Mouse (Mus musculus): ENCODE data around the gene Nr2f1. TPM values are rescaled to one million over a fixed set of nuclear protein-coding genes. Genes with fewer than 3 reads are reported as not detected.

The Nr2f1 gene
- polyA plus RNA-seq, 1 experiment, result 15.6 TPM

DNA sequence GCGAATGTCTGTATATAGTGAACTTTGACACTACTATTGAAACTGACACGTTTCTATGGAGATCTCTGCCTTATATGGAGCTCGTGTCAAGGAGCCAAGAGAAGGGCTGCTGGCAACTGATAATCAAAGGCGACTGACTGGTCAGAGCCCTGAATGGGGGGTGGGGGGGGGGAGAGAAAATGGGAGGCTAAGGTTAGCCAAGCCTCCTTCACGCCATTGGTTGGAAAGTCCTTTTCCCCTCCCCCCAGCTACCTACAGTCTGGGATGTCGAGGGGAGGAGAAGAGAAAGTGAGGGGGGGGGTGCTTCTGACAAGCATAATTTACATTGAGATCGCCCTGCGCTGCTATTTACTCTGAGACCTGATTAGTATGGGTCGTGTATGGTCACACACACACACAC is 850 bp upstream of the Nr2f1 start:
- DNase-seq (ENCODE audit: low spot score), result no peak

DNA sequence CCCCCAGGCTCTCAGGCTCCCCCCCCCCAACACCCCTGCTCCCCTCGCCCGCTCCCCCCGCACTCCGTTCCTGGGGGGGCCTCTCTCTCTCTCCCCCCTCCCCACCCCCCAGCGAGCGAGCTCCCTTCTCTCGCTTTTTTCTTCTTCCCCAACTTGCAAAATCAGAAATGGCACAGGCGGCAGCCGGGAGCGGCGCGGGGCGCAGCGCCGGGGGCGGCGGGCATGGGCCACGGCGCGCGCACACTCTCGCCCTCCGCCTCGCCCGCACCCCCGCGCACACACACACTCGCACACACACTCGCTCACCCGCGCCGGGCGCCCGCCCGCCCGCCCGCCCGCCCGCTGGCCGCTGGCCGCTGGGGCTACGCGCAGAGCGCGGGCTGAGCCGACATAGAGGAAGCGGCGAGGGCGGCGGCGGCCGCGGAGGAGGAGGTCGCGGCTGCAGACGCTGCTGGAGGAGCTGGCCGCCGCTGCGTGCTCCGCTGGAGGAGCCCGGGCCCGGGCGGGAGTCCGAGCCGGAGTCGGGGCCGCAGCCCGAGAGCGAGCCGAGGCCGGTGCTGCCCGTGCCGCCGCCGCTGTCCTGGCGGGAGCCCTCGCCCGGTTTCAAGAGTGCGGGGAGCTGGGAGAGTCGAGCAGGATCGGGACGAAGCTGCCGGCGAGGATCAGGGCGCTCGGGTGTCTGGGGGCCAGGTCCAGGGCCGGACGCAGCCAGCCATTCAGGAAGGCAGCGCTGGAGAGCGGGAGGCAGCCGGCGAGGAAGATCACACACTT is 501 bp downstream of the Nr2f1 start:
- peak; percentile 45 for DNase-seq (ENCODE audit: low spot score)

DNA sequence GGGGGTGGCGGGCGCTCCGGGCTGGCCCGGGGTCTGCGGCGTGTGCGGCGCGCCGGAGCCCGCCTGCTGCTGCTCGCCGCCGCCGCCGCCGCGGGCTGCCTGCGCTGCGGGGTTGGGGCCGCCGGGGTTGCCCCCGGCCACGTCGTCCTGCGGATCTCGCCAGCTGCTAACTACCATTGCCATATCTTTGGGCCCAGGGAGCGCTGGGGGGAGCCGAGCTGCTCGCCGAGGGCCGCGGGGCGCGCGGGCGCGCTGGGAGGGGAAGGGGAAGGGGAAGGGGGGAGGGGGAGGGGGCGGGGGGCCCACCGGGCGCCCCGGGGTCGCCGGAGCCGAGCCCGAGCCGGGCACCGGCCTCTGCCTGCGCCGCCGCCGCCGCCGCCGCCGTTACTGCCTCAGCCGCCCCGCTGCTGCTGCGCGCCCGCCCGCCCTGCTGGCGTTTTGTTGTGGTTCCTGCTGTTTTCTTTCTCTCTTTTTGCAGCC is 1.1 kb downstream of the Nr2f1 start:
- DNase-seq (ENCODE audit: low spot score), result no peak

DNA sequence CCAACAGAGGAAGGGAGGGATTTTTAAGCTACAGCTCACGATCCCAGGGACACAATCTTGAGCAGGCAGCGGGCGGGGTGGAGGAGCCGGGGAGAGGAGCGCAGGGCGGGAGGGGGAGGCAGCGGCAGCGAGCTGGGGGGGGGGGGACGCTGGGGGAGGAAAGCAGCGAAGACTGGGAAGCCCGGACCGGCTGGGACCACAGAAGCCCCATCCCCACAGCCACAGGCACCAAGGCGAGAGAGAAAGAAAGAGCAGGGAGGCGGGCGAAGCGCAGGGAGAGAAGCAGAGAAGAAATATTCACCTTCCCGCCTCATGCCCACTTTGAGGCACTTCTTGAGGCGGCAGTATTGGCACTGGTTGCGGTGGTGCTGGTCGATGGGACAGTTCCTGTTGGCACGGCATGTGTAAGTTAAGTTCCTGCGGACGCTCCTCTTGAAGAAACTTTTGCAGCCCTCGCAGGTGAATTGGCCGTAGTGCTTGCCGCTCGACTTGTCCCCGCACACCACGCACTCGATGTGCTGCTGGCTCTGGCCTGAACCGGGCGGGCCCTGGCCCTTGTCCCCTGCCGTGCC is 1.7 kb downstream of the Nr2f1 start:
- DNase-seq (ENCODE audit: low spot score), result no peak

DNA sequence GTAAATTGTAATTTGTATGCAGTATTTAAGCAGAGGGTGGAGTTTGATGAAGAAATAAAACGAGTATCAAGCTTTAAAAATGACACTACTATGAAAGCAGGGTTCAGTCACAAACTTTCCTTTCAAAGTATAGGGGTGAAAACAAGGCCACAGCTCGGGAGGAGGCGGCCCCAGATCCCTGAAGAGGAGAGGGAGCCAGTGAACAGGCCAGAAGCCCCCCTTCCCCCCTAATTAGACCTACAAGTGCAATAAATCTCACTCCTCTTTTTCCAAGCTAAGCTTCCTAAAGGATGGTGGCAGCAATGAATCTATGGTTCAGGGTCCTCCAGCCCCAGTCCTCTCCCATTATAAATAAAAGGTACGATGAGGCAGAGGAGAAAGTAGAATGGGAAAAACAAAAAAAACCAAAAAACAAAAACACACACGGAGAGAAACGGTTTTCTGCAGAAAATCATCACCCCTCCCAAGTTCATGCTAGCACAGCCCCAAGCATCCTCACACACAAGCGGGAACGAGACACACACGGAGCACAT is 2.2 kb downstream of the Nr2f1 start:
- DNase-seq (ENCODE audit: low spot score), result no peak

DNA sequence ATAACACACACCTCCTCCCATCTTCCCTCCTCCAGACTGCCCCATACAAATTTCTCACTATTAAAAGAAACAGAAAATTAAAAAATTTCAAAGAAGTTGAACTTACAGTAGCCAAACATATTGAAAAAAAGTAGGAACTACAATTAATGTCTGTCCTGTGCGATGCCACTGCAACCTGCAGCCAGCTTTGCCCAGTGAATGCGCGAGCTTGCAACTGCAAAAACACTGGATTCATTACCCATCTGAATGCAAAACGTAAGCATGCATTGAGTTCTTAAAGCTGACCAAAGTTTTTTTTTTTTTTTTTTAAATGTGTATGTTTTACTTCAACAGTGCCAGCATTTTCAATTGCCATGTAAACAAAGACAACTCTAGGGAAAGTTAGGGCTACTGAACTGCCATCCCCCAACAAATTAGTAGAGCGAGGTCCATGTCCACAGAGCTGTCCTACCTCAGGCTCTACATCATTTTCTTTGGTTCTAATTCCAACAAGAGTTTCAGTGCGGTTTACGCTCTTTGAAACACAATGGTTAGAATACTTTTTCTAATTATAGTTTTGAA is 3.2 kb downstream of the Nr2f1 start:
- DNase-seq (ENCODE audit: low spot score), result no peak

DNA sequence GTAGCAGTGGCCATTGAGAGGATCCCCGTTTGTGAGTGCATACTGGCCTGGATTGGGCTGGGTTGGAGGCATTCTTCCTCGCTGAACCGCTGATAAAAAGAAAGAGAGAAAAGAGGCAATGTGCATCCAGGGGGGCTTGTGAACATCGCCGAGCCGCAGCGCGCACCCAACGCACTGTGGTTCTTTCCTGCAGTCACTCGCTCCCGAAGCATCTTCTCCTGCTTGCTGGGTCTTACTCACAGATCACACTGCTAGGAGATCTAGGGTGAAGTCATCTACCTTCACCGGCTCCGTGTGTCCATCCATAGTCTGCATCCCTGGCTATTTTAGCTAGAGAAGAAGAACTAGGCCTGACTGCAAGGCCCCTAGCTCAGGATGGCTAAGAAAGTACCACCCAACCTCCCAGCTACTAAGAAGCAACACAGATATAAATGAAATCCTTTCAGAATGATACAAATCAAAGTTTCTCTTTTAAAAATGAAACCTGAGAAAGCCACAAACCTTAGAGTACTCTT is 3.9 kb downstream of the Nr2f1 start:
- no peak for DNase-seq (ENCODE audit: low spot score)

DNA sequence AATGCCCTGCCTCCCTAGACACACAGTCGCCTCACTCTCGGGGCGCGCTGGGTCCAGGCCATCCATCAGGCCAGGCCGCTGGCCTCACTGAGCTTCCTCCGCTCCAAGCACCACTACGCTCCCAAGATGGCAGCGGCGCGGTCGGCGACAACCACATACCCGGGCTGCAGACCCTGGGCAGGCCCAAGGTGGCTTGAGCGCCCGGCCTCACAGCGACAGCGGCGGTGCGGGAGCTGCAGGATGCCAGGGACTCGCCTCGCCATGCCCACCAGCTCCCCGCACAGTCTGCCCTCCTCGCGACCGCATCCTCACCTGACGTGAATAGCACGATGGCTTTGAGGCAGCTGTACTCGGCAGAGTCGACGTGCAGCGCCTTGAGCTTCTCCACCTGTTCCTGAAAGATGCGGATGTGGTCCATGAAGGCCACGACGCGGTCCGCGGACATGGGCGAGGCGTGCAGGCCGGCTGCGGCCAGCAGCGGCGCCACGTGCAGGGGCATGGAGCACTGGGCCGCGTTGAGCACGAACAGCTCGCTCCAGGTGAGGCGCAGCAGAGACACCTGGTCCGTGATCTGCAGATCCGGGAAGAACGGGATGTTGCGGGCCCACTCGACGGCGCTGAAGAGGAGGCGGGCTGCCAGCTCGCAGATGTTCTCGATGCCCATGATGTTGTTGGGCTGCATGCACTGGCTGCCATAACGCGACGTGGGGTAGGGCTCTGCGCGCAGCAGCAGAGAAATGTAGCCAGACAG is 4.5 kb downstream of the Nr2f1 start:
- DNase-seq (ENCODE audit: low spot score), result no peak

DNA sequence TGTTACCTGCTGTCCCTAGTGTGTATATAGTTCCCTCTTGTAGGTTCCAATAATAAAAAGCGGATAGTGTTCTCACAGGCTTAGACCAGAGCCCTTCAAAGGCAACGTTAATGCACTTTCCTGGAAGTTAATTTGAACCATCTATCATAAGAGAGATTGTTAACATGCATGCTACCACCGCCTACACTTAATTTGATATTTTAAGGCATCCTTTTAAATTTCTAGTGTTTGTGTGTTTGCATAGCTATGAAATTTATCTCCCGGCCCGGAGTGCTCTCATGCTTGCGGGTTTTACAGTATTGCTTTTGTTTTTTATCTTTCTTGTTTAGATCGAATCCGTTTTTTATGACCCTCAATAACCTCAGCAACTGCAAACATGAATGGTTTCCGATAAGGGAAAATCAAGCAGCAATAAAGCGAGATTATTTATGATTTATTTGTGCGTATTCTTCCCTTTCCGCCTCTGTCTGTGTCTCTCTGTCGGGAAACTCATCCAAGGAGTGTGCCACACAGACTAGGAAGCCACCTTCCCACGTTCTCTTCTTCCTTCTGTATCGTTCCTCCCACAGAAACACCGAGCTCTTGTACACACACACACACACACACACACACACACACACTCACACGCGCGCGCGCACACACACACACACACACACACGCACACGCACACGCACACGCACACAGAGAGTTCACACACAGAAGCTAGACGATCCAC is 5.3 kb downstream of the Nr2f1 start:
- no peak for DNase-seq (ENCODE audit: low spot score)

DNA sequence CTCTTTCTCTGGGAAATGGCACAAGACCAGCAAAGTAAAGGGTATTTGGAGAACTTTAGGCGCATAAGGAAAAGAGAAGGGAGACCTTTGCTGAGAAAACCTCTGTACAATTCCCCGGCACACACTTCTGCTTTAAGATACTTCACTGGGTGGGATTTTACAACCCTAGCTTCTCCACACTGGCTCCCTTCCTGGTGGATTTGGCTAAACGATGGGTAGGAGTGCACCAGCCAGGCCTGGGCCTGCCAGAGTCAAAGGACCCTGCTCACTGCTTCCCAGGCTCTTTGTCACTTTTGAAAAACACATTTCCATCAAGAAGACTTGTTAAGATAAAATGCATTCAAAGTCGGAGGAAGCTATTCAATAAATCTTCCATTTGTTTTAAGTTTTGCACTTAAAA is 6.3 kb downstream of the Nr2f1 start:
- no peak for DNase-seq (ENCODE audit: low spot score)

DNA sequence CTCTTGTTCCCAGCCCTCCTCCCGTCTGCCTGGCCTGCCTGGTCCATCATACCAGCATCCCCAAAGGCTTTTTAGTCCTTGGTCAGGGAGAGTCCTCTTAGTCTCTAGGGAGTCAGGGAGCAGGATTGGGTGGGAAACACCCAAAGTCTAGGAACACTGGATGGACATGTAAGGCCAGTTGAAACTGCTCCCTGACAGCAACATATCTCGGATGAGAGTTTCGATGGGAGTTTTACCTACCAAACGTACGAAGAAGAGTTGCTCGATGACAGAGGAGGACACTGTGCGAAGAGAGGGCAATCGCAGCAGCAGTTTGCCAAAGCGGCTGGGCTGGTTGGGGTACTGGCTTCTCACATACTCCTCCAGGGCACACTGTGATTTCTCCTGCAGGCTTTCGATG is 10.0 kb downstream of the Nr2f1 start:
- no peak for DNase-seq (ENCODE audit: low spot score)

DNA sequence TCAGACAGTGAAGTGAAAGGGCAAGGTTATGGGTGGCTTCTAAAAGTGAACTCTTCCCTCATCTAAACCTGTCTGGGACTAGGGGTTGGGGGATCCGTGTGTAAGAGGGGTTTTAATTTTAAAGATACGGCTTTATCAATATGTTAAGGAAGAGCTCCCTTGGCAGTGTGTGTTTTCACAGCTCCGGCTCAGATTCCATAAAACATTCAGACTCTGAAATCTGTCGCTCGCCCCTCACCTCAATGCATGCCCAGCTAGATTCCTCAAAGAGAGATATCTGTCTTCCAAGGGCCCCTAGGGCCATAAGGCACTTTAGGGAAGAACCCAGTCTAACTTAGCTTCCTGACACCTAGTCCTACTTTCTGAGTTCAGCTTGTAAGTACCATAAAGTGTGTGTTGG is 11.7 kb downstream of the Nr2f1 start:
- DNase-seq (ENCODE audit: low spot score), result no peak

DNA sequence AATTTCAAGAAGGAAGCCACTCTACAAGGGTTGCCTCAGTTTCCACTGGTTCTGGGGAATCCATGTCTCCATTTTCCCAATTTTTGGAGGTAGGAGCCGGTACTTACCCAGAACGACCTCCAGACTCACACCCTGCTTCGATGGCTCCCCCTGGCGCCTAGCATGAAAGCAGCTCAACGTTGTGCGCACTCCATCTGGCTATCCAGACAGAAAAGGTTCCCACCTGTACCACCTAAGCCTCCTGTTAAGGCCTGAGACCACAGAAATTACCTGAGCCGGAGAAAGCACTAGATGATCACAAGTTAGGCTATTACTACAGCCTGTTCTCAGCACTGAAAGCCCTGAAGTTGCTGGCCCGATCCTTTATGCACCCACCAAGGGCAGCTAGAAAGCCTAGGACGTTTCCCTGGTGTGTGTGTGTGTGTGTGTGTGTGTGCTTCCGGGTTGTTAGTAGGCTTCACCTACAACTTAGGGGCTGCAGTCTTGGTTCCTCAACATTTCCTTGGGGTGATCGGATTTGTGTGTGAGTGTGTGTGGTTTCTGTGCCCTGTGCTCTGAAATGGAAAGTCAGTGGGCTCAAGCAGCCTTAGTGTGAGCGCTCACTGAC is 13.1 kb downstream of the Nr2f1 start:
- DNase-seq (ENCODE audit: low spot score), result no peak

DNA sequence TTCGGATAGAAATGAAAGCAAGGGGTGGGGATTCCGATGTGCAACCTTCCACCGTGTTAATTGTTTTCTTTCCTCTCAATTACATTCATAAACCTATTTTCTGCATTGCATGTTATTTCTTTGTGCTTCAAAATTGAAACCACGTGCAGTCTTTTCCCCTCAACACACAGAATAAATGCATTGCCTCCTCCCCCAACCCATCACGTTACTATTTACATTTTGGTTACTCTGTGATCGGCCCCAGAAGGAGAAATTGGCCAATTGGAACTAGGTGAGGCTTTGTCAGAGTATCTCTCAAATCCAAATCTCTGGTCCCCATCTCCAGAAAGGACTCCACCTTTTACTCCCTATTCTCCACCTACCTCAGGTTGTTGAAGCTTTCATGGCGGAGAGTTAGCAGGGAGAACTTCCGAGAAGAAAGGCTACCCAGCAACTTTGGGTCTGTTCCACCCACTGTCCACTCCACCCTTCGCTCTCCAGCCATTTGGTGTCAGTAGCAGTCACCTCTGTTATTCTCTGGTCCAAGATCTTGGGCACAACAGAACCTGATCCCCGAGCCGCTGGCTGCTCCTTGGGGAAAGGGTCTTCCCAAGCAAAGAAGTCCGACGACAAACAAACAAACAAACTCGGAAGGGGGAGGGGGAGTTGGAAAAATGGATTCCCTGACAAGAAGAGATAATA is 14.6 kb downstream of the Nr2f1 start:
- no peak for DNase-seq (ENCODE audit: low spot score)

DNA sequence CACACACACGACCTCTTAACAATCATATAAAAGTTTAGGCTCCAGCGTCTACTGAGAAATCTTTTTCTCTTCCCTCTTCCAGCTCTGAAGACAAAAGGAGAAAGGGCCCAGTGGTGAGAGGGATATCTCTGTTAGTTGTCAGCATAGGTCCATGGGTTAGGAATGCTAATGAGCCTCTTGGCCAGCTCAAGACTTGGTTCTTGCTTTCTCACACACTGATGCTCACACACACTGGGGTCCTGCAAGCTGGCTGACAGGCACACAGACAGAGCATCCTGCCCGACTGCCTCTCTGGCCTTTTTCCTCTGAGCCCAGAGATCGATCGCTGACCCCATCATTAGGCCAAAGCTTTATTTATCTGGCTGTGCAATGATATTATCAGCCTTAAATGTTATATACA is 15.6 kb downstream of the Nr2f1 start:
- no peak for DNase-seq (ENCODE audit: low spot score)

DNA sequence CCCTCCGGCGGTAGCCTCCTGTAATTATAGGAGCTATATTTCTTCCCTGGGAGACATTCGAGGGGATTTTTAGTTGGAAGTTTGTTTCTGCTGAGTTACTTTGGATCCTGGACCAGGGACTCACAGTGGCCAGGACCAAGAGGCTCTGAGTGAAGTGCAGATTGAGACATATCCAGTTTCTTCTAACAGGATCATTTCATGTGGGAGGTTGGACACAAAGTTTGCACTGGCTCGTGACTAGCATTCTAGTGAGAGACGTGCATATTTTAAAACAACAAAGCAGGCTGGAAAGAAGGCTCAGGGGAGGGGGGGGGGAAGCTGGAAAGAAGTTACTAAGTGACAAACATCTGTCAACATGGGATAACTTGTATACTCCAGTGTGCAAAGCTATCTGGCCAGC is 16.6 kb downstream of the Nr2f1 start:
- DNase-seq (ENCODE audit: low spot score), result no peak

DNA sequence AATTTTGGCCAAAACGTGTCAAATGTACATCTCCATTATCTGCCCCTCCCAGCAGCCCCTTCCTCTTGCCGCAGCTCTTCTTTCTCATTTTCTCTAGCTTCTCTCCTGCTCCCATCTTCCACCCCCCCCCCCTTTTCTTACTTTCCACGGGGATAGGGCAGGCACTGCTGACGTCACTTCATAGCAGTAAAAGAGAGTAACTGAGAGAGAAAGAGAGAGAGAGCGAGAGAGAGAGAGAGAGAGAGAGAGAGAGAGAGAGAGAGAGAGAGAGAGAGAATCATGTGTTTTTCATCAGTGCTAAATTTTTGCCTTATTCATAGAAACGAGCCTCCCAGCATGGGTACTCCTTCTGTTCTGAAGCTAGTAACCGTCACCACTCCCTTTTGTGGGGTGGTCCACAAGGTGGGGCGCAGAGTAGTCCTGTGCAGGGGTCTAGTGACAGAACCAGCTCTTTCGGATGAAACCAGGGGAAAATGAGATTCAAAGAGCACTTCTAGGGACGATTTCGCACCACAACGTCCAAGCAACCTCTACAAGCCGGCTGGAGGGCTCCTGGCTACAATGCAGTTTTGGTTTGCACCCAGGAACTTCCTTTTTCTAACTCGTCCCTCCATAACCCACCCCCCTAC is 17.5 kb downstream of the Nr2f1 start:
- DNase-seq (ENCODE audit: low spot score), result no peak

DNA sequence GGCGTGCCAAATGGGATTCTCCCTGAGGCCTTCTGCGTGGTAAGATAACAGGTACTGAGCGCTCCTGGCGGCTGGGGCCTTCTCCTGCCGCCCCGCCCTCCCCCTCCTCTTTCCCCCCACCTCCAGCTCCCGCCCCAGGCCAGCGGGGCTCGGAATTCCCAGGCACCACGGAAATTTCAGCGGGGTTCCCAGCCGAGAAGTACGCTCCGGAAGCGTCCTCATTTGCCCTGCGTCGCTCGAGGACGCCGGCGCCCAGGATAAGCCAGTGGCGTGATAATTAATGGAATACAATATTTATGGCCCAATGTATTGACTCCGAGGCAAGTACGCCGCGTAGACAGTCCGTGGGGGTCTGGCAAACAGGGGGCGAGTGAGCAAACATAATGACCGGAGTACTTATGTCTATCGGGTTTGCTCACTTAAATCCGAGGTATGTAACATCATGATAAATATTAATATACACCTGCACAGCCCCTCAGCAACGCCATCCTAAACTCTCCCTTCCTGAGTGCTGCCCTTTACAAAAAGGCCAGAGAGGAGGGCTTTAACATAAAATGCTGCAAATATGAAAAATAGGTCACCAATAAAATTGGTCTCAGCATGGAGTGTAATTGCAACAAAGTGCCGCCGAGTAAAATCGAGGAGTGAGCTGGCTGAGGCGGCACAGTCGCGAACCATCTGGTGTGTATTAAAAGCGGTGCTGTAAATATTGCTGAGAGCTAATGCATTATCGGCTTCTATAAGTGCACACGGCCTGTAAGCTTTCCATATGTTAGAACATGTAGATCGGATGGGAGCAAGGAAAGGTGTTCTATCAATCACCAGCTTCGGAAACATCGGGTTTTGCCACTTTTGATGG is 18.3 kb downstream of the Nr2f1 start:
- no peak for DNase-seq (ENCODE audit: low spot score)

DNA sequence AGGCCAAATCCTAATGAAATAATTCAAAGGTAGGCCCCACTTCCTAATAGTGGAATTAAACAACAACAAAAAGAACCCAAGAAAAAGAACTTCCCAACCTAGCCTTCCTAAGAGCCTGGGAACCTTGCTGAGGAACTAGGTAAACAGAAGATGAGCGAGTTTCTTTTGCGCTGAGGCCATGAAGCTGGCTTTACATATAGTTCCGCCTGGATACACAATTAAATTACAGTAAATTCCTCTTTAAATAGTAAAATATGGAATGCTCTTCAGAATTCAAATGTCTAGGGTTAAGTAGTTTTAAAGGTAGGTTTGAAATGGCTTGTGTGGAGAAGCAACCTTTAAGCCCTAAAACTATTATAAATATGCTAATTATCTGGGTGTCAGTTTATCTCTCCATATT is 19.3 kb downstream of the Nr2f1 start:
- no peak for DNase-seq (ENCODE audit: low spot score)

All from urinary bladder, adult 2 months (tissue).